Mouse (Mus musculus) cerebellum, adult 2 months (tissue): ENCODE results near the gene Rps21. TPM values are rescaled to one million over a fixed set of nuclear protein-coding genes. Genes with fewer than 3 reads are reported as not detected.

Experiments used
- DNase-seq, 2 experiments: peaks; one replicate each; pipeline ENCODE4 v3.0.0; 2021
- H3K27ac ChIP-seq: fragments of 200-500 bp; 2 replicates; pipeline ENCODE4 v1.5.1; 2012; ENCODE audit warnings: low read length, control low read depth, inconsistent platforms; ENCODE audit not compliant: insufficient read depth
- H3K27me3 ChIP-seq: fragments of 200-500 bp; 2 replicates; pipeline ENCODE4 v1.6.1; 2012; ENCODE audit warnings: inconsistent platforms, mild to moderate bottlenecking, low read length, moderate library complexity; ENCODE audit not compliant: control insufficient read depth, insufficient read depth
- H3K4me1 ChIP-seq: fragments of 200-500 bp; 2 replicates; pipeline ENCODE4 v1.6.1; 2011; ENCODE audit warnings: low read length; ENCODE audit not compliant: control insufficient read depth, insufficient read depth
- H3K4me3 ChIP-seq: fragments of 200-500 bp; replicated peaks from 2 replicates; pipeline ENCODE3; 2011; ENCODE audit warnings: mild to moderate bottlenecking, low read depth, low read length, control low read depth; ENCODE audit not compliant: insufficient read depth
- CTCF ChIP-seq: fragments of 200-500 bp; IDR thresholded peaks from 2 replicates; pipeline ENCODE4 v1.5.1; 2011; ENCODE audit warnings: low read depth, mild to moderate bottlenecking, control low read depth, low read length, moderate library complexity, borderline replicate concordance; ENCODE audit not compliant: insufficient read depth
- POLR2A ChIP-seq: fragments of 200-500 bp; IDR thresholded peaks from 2 replicates; pipeline ENCODE4 v1.6.1; 2011; ENCODE audit warnings: low read length, control low read depth, borderline replicate concordance; ENCODE audit not compliant: insufficient read depth
- WGBS: fragments of 180-500 bp; shearing (Covaris S2); methylation state at CpG from one replicate; pipeline ENCODE4 v1.1.7; 2018; 5-methylcytosine and 5-hydroxymethylcytosine counted together
- polyA plus RNA-seq: library from polyadenylated mRNA; depleted of rRNA; stranded (reverse); fragments of >200 nt; gene quantifications from 2 replicates; pipeline ENCODE4 v1.2.3, GENCODE M21; 2012

The Rps21 gene
- polyA plus RNA-seq, 1 experiment, result 1,776 TPM

- TF ChIP-seq POLR2A (no peak), CTCF (no peak)
- H3K27me3 ChIP-seq, result no peaks in the 10 kb centered on the region
- no peaks in the 10 kb centered on the region for H3K4me1 ChIP-seq
- H3K4me3 ChIP-seq, result no peak overlapping the region
- H3K27ac ChIP-seq, result no peak overlapping the region
- no peak for DNase-seq
- WGBS, result 83% methylated on average over 7 of the region's 7 CpGs
Measured at GRCm38 (mm10) chr2:180233101-180233904, 23.9 kb upstream of the Rps21 start.

GRCm38 (mm10) chr2:180234353-180234752, 22.8 kb upstream of the Rps21 start:
- WGBS, result 95% methylated on average over 8 of the region's 8 CpGs
- H3K27ac ChIP-seq, result no peak overlapping the region
- H3K27me3 ChIP-seq, result no peaks in the 10 kb centered on the region
- DNase-seq, result no peak
- TF ChIP-seq CTCF (no peak), POLR2A (no peak)
- H3K4me3 ChIP-seq, result no peak overlapping the region
- H3K4me1 ChIP-seq, result no peaks in the 10 kb centered on the region

- Histone ChIP-seq H3K4me1 (no peaks in the 10 kb centered on the region), H3K27ac (no peak overlapping the region), H3K4me3 (no peak overlapping the region), H3K27me3 (no peaks in the 10 kb centered on the region)
- WGBS, result 34% methylated on average over 6 of the region's 6 CpGs
- no peak for TF ChIP-seq POLR2A
- TF ChIP-seq CTCF, result no peak
- DNase-seq, result no peak
Measured at GRCm38 (mm10) chr2:180234980-180235379, 22.2 kb upstream of the Rps21 start.

GRCm38 (mm10) chr2:180235788-180236187, 21.4 kb upstream of the Rps21 start:
- no peak overlapping the region for H3K27ac ChIP-seq
- no peaks in the 10 kb centered on the region for H3K4me1 ChIP-seq
- 90% methylated on average over 4 of the region's 4 CpGs for WGBS
- H3K27me3 ChIP-seq, result no peaks in the 10 kb centered on the region
- DNase-seq, result no peak
- TF ChIP-seq CTCF (no peak), POLR2A (no peak)
- H3K4me3 ChIP-seq, result no peak overlapping the region

GRCm38 (mm10) chr2:180236500-180236899, 20.7 kb upstream of the Rps21 start:
- no peaks in the 10 kb centered on the region for H3K27me3 ChIP-seq
- no peak for TF ChIP-seq CTCF
- no peak for TF ChIP-seq POLR2A
- no peaks in the 10 kb centered on the region for H3K4me1 ChIP-seq
- H3K4me3 ChIP-seq, result no peak overlapping the region
- no peak for DNase-seq
- 53% methylated on average over 3 of the region's 3 CpGs for WGBS
- no peak overlapping the region for H3K27ac ChIP-seq

GRCm38 (mm10) chr2:180236930-180237329, 20.2 kb upstream of the Rps21 start:
- no peak overlapping the region for H3K4me3 ChIP-seq
- H3K27ac ChIP-seq, result no peak overlapping the region
- DNase-seq, result no peak
- no peaks in the 10 kb centered on the region for H3K4me1 ChIP-seq
- TF ChIP-seq POLR2A (no peak), CTCF (no peak)
- no peaks in the 10 kb centered on the region for H3K27me3 ChIP-seq
- 84% methylated on average over 3 of the region's 3 CpGs for WGBS

GRCm38 (mm10) chr2:180237601-180238345, 19.4 kb upstream of the Rps21 start:
- TF ChIP-seq POLR2A, result no peak
- no peak for TF ChIP-seq CTCF
- no peaks in the 10 kb centered on the region for H3K27me3 ChIP-seq
- no peaks in the 10 kb centered on the region for H3K4me1 ChIP-seq
- H3K4me3 ChIP-seq, result no peak overlapping the region
- DNase-seq, result no peak
- WGBS, result 86% methylated on average over 7 of the region's 7 CpGs
- no peak overlapping the region for H3K27ac ChIP-seq

- no peak overlapping the region for H3K27ac ChIP-seq
- no peaks in the 10 kb centered on the region for H3K4me1 ChIP-seq
- no peak overlapping the region for H3K4me3 ChIP-seq
- no peak for DNase-seq
- TF ChIP-seq POLR2A, result no peak
- TF ChIP-seq CTCF, result no peak
- H3K27me3 ChIP-seq, result no peaks in the 10 kb centered on the region
- 83% methylated on average over 5 of the region's 5 CpGs for WGBS
Measured at GRCm38 (mm10) chr2:180238591-180238990, 18.6 kb upstream of the Rps21 start.

GRCm38 (mm10) chr2:180243108-180243507, 14.1 kb upstream of the Rps21 start:
- no peaks in the 10 kb centered on the region for H3K27me3 ChIP-seq
- no peak overlapping the region for H3K27ac ChIP-seq
- no peak for DNase-seq
- no peak overlapping the region for H3K4me3 ChIP-seq
- TF ChIP-seq POLR2A (no peak), CTCF (no peak)
- H3K4me1 ChIP-seq, result no peaks in the 10 kb centered on the region
- 91% methylated on average over 4 of the region's 4 CpGs for WGBS
